Mouse (Mus musculus) gonadal fat pad, adult 2 months (tissue): ENCODE results near the gene Gm5244. TPM values are rescaled to one million over a fixed set of nuclear protein-coding genes. Genes with fewer than 3 reads are reported as not detected.

Source experiments
- DNase-seq: peaks from one replicate; pipeline ENCODE4 v3.0.0-alpha.2; 2012; ENCODE audit warnings: low read depth
- polyA plus RNA-seq: library from polyadenylated mRNA; depleted of rRNA; stranded (reverse); fragments of >200 nt; gene quantifications from 2 replicates; pipeline ENCODE4 v1.2.3, GENCODE M21; 2012; rRNA removed

The Gm5244 gene
- polyA plus RNA-seq = not detected in 2 replicates

GRCm38 (mm10) chr19:12846382-12846781 lies at the start of gene Gm5244:
Gm5244 (plus strand) TSS chr19:12846682.
- DNase-seq = no peak

GRCm38 (mm10) chr19:12797071-12797470 lies 49.4 kb upstream of the Gm5244 start:
- DNase-seq = no peak

GRCm38 (mm10) chr19:12798404-12798803 lies 48.1 kb upstream of the Gm5244 start:
- no peak for DNase-seq

GRCm38 (mm10) chr19:12799081-12799480 lies 47.4 kb upstream of the Gm5244 start:
- no peak for DNase-seq

- DNase-seq = no peak
Observed at GRCm38 (mm10) chr19:12800621-12801020, 45.9 kb upstream of the Gm5244 start.

GRCm38 (mm10) chr19:12801046-12801445 lies 45.4 kb upstream of the Gm5244 start:
- no peak for DNase-seq

- no peak for DNase-seq
Observed at GRCm38 (mm10) chr19:12802830-12803229, 43.7 kb upstream of the Gm5244 start.

GRCm38 (mm10) chr19:12804237-12804636 lies 42.2 kb upstream of the Gm5244 start:
- DNase-seq = no peak

- DNase-seq = no peak
Observed at GRCm38 (mm10) chr19:12805730-12806129, 40.8 kb upstream of the Gm5244 start.

- DNase-seq = no peak
Observed at GRCm38 (mm10) chr19:12806214-12806613, 40.3 kb upstream of the Gm5244 start.

- DNase-seq = no peak
Observed at GRCm38 (mm10) chr19:12812644-12813364, 33.7 kb upstream of the Gm5244 start.

- no peak for DNase-seq
Observed at GRCm38 (mm10) chr19:12813883-12814282, 32.6 kb upstream of the Gm5244 start.

GRCm38 (mm10) chr19:12818507-12818906 lies 28.0 kb upstream of the Gm5244 start:
- no peak for DNase-seq

- no peak for DNase-seq
Observed at GRCm38 (mm10) chr19:12820383-12820782, 26.1 kb upstream of the Gm5244 start.

GRCm38 (mm10) chr19:12824549-12824948 lies 21.9 kb upstream of the Gm5244 start:
- no peak for DNase-seq

GRCm38 (mm10) chr19:12830823-12831430 lies 15.6 kb upstream of the Gm5244 start:
- DNase-seq = no peak

- DNase-seq = no peak
Observed at GRCm38 (mm10) chr19:12831559-12831958, 14.9 kb upstream of the Gm5244 start.

- no peak for DNase-seq
Observed at GRCm38 (mm10) chr19:12833625-12834024, 12.9 kb upstream of the Gm5244 start.

GRCm38 (mm10) chr19:12838507-12838906 lies 8.0 kb upstream of the Gm5244 start:
- DNase-seq = no peak

- DNase-seq = no peak
Observed at GRCm38 (mm10) chr19:12856983-12857382, 10.5 kb downstream of the Gm5244 start, which contains the start of gene Olfr1444. Olfr1444 (plus strand) TSS chr19:12857283.

GRCm38 (mm10) chr19:12883555-12883954 lies 37.1 kb downstream of the Gm5244 start, which contains the start of gene Olfr1445:
Olfr1445 (plus strand) TSS chr19:12883855.
- no peak for DNase-seq

- DNase-seq = no peak
Observed at GRCm38 (mm10) chr19:12893424-12893823, 46.9 kb downstream of the Gm5244 start, which contains the start of gene Olfr1446. Olfr1446 (minus strand) TSS chr19:12893524.
